Mouse (Mus musculus) activated CD4-positive, CD25-positive, alpha-beta regulatory T cell (primary cell): ENCODE results near the gene Banf1. TPM values are rescaled to one million over a fixed set of nuclear protein-coding genes. Genes with fewer than 3 reads are reported as not detected.

Experiments used
- polyA plus RNA-seq, 2 experiments: library from polyadenylated mRNA; unstranded; fragments of 100-300 nt; shearing (Covaris generic); gene quantifications; one replicate each; pipeline ENCODE4 v1.2.1; 2017

Banf1 gene
- polyA plus RNA-seq = 100 to 1,000 TPM; 260 to 336 TPM

DNA sequence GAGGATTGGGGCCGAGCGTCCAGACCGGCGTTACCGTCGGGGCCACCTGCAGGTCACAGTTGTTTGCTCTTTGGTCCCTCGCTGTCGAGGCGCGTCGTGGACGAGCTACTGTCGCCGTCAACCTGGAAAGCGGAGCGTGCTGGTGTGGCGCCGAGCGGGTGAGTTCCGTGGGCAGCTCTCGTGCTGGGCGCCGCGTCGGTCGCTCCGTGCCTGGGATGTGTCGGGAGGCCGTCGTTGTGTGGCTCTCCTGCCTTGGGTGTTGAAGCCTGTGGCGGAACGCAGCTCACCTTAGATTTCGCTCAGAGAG is at the start of gene Banf1:
Gene Banf1 (minus strand): TSS at position 116 of the 307 bp plus-strand sequence.

DNA sequence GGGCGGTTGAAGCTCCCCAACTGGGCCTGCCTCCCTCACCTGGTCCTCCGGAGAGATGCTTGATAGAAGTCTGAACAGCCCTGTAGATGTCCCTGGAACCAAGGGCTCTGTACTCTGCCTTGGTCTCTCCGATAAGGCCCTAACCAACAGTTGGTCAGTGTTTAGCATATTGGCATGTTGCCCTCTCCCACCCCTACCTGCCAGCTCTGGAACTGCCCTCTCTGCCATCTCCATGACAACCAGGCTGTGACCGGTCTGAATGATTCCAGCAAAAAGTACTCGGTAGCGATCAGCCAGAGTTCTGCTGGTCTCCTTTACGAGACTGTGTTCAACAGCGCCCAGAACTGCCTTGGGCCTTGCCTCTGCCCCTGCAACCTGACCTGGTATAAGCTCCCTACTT is 35.3 kb upstream of the Banf1 start, which contains the start of gene Tsga10ip:
Gene Tsga10ip (minus strand): TSS at position 234 of the 400 bp plus-strand sequence.

DNA sequence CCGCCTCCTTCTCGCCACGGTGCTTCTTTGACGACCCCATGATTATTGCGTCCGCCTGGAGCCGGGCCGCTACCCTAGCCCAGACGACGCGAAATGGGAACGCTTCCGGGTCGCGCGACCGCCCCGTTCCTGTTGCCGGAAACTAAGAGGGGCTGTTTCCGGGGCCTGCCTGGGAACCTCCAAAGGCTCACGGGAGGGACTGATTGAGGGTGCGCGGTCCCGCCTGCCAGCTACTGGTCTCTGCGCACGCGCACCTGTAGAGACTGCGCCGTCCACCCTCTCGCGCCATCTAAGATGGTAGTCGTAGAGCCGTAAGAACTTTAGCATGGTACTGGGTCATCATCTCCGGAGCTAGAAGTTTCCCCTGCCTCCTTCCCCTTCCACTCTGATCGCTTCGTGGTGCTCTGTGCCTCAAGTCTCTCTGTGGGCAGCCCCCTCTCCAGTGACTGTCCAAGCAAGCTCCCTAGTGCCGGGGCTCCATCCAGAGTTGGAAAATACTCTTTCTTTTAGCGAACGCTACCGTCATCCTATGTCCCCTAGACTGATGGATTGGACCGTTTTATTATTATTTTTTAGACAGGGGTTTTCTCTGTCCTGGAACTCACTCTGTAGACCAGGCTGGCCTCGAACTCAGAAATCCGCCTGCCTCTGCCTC is 21.7 kb upstream of the Banf1 start, which contains the start of gene Sart1:
Gene Sart1 (minus strand): TSS at position 116 of the 655 bp plus-strand sequence.

DNA sequence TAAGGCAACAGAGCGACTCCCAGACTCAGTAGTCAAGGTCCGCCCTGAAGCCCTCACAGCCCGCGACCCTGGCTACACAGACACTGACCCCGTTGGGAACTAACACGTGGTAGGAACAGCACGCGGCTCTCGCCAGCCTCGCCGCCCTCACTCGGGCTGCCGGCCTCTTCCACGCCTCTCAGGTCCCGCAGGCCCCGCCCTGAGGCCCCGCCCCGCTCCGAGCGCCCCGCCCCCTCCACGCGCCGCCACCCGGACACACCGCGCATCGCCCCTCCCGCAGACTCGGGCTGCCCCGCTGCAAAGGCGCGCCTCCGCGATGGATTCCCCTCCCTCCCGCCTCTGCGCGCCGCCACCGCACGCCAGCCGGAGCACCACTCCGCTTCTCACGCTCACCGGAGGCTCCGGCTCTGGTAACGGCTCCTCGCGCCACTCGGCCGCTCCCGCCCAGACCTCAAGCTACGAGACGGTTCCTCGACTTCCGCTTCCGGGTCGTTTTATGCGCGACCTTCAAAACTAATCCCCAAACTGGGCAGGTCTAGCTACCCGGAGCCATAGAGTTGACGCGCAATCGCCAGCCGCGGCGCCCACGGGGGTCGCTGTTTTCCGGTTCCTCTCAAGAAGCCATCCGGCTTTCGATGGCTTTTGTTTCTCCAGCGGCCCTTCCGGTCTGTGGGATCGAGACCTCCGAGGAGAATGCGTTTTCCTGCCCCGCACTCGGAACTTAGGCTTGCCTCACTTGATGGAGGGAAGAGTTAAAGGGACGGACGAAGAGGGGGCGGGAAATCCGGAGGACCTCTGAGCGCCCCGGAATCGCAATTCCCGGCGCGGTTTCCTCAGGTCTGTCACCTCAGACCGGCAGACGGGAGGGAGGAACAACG is 554 bp downstream of the Banf1 start, which contains the start of gene Eif1ad:
Gene Eif1ad (plus strand): TSS at position 567 of the 878 bp plus-strand sequence.

DNA sequence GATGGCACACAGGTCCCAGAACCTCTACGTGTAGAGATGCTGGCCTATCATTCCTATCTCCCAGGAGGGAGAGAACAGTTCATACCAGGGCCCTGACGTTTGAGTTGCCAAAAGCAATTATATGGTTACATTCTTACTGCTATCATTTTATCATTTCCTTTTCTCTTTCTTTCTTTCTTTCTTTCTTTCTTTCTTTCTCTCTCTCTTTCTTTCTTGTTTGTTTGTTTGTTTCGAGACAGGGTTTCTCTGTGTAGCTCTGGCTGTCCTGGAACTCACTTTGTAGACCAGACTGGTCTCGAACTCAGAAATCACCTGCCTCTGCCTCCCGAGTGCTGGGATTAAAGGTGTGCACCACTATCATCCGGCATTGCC is 17.5 kb downstream of the Banf1 start, which contains the start of gene Cst6:
Gene Cst6 (minus strand): TSS at position 73 of the 372 bp plus-strand sequence.

DNA sequence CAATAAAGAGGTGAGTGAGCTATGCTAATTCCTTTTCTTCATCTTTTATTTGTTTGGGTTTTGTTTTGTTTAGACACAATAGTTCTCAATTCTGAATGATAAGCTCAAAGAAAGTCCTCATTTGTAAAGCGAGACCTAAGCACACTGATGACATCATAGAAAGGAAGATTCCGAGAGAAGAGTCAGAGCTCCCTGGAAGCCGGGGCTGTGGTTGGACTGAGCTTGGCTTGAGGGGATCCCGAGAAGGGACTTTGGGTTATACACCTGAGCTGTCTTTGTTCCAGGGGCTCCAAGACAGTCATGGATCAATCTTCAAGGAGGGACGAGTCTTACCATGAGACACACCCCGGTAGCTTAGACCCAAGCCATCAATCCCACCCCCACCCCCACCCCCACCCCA is 31.5 kb downstream of the Banf1 start, which contains the start of gene Catsper1:
Gene Catsper1 (plus strand): TSS at position 301 of the 400 bp plus-strand sequence.

Other genes with a start within 250 kb of the Banf1 start
- 1 to 10 TPM; 2.6 to 4.1 TPM for gene Klc2, start 248.6 kb downstream of the Banf1 start, polyA plus RNA-seq
- 100 to 1,000 TPM in 1 of 2 experiments, 10 to 100 TPM in 1; 73.5 to 129 TPM for gene Pacs1, start 94.0 kb downstream of the Banf1 start, polyA plus RNA-seq
- 100 to 1,000 TPM; 293 to 325 TPM for gene Sf3b2, start 71.7 kb downstream of the Banf1 start, polyA plus RNA-seq
- gene Gal3st3, start 68.8 kb downstream of the Banf1 start, polyA plus RNA-seq = under 1 TPM; 0.10 to 0.39 TPM
- under 1 TPM in 1 of 2 experiments, not detected in 1; 0.07 TPM for gene Catsper1, start 31.4 kb downstream of the Banf1 start, polyA plus RNA-seq
- gene Cst6, start 17.6 kb downstream of the Banf1 start, polyA plus RNA-seq = 1 to 10 TPM; 3.0 to 5.4 TPM
- gene Eif1ad, start 427 bp downstream of the Banf1 start, polyA plus RNA-seq = 10 to 100 TPM; 51.1 to 61.3 TPM
- gene Sart1, start 21.5 kb upstream of the Banf1 start, polyA plus RNA-seq = 100 to 1,000 TPM; 177 to 178 TPM
- gene Tsga10ip, start 35.4 kb upstream of the Banf1 start, polyA plus RNA-seq = 1 to 10 TPM in 1 of 2 experiments, under 1 TPM in 1; 0.94 to 1.5 TPM
- 100 to 1,000 TPM; 175 to 253 TPM for gene Drap1, start 57.8 kb upstream of the Banf1 start, polyA plus RNA-seq
- gene AI837181, start 58.0 kb upstream of the Banf1 start, polyA plus RNA-seq = 10 to 100 TPM; 35.9 to 38.9 TPM
- gene Fosl1, start 80.4 kb upstream of the Banf1 start, polyA plus RNA-seq = under 1 TPM in 1 of 2 experiments, not detected in 1; 0.10 TPM
- gene Ccdc85b, start 90.7 kb upstream of the Banf1 start, polyA plus RNA-seq = 10 to 100 TPM; 10.6 to 11.9 TPM
- gene Fibp, start 93.4 kb upstream of the Banf1 start, polyA plus RNA-seq = 100 to 1,000 TPM; 135 to 140 TPM
- gene Ctsw, start 101.3 kb upstream of the Banf1 start, polyA plus RNA-seq = 100 to 1,000 TPM; 166 to 186 TPM
- gene Efemp2, start 106.8 kb upstream of the Banf1 start, polyA plus RNA-seq = 1 to 10 TPM; 1.6 to 3.1 TPM
- 10 to 100 TPM; 56.5 to 60.6 TPM for gene Mus81, start 121.2 kb upstream of the Banf1 start, polyA plus RNA-seq
- gene Cfl1, start 123.3 kb upstream of the Banf1 start, polyA plus RNA-seq = 1,000 to 10,000 TPM; 4,073 to 4,463 TPM
- under 1 TPM in 1 of 2 experiments, not detected in 1; 0.22 TPM for gene 1700020D05Rik, start 136.6 kb upstream of the Banf1 start, polyA plus RNA-seq
- gene Snx32, start 143.4 kb upstream of the Banf1 start, polyA plus RNA-seq = 10 to 100 TPM; 10.7 to 22.0 TPM
- gene Ovol1, start 193.5 kb upstream of the Banf1 start, polyA plus RNA-seq = under 1 TPM in 1 of 2 experiments, not detected in 1; 0.57 TPM
- 10 to 100 TPM; 11.7 to 22.5 TPM for gene Ap5b1, start 200.9 kb upstream of the Banf1 start, polyA plus RNA-seq
- gene Rnaseh2c, start 234.7 kb upstream of the Banf1 start, polyA plus RNA-seq = 100 to 1,000 TPM; 104 to 115 TPM
- 10 to 100 TPM; 37.2 to 37.4 TPM for gene Kat5, start 243.1 kb upstream of the Banf1 start, polyA plus RNA-seq